In genomic region chr19:37131660-37132059, GRCm38 (mm10) we compare ENCODE assay signal across 24 mouse cellular contexts.
DNase-seq lines count a peak whose midpoint lies in the region; ATAC-seq and TF ChIP-seq lines count a peak whose summit lies in the region.
"Had no signal": no experiment of that assay in that cellular context is flagged by ENCODE, and none has a peak within 500 bp of the region (broad histone marks: within the 10 kb centered on the region; RNA-seq: fewer than 3 reads in every experiment).

No protein-coding gene starts in this region.

- no peak for TF ChIP-seq POLR2A in heart, adult 2 months (IDR thresholded peaks at IDR 0.05; ENCODE audit: insufficient read depth, low read depth, low read length)
- TF ChIP-seq POLR2A in CH12.LX (IDR thresholded peaks at IDR 0.05; ENCODE audit: low read depth, low read length) = no peak

- H3K4me2 ChIP-seq in CH12.LX (ENCODE audit: insufficient read depth, low read depth, poor library complexity, severe bottlenecking) = peak overlapping the region; percentile 36; the same call in 1 of the 2 replicates
- no peak overlapping the region for H3K4me2 ChIP-seq in midbrain, embryonic 16.5 days (ENCODE audit: low read length)
- H3K4me2 ChIP-seq: embryonic facial prominence, embryonic 15.5 days; forebrain, embryonic 15.5 days; hindbrain, embryonic 12.5 days; liver, embryonic 13.5 days; midbrain, embryonic 11.5 days had no signal

- ATAC-seq in midbrain, embryonic 16.5 days = no peak
- ATAC-seq: forebrain, embryonic 15.5 days; intestine, postnatal 0 days had no signal

- no peaks in the 10 kb centered on the region for H3K79me2 ChIP-seq in heart, adult 2 months (replicated peaks; ENCODE audit: control insufficient read depth, insufficient read depth, low read length)
- no peaks in the 10 kb centered on the region for H3K79me2 ChIP-seq in CH12.LX (replicated peaks; ENCODE audit: control insufficient read depth, extremely low read depth, insufficient read depth, poor library complexity, severe bottlenecking)

- no peak; the same call in 1 of the 2 replicates for TF ChIP-seq RAD21 in CH12.LX (IDR thresholded peaks at IDR 0.05; ENCODE audit: low read depth, low read length)

- dilution Hi-C loops in CH12.LX (cut with MboI; ENCODE audit: extremely low pct_ligation_motif_present, extremely low pct_unique_long_range_greater_than_20kb, low sequenced_read_pairs) = no loop called here

- peak; percentile 4 for DNase-seq in embryo, embryonic 10.5 days (ENCODE audit: low spot score)
- DNase-seq in embryo, embryonic 11 days = no peak
- DNase-seq in heart, adult 2 months = peak in 1 of 2 experiments; percentile 44
- DNase-seq in heart, embryonic 10.5 days (ENCODE audit: low spot score) = no peak
- DNase-seq in CH12.LX (ENCODE audit: extremely low read depth) = no peak
- DNase-seq in heart, postnatal 10 days = peak; percentile 45 to 61
- DNase-seq in left cerebral cortex, adult 2 months (ENCODE audit: extremely low spot score in 1 of 2, low spot score in 2 of 2) = no peak
- DNase-seq: adrenal gland, adult 8-10 months; cerebellum, adult 2 months; cerebellum, postnatal 36 days; kidney, postnatal 25 days; layer of hippocampus, postnatal 36 days; liver, embryonic 13.5 days; lung, adult 2 months; lung, postnatal 14 days had no signal

- no peak overlapping the region for H3K4me3 ChIP-seq in heart, adult 2 months
- no peak overlapping the region for H3K4me3 ChIP-seq in heart, embryonic 10.5 days
- H3K4me3 ChIP-seq in CH12.LX (replicated peaks in 1 of 3; ENCODE audit: low read depth in 2 of 3, low read length in 2 of 3, poor library complexity in 1 of 3) = no peak overlapping the region
- no peak overlapping the region for H3K4me3 ChIP-seq in midbrain, embryonic 16.5 days (ENCODE audit: low read depth, low read length)
- no peak overlapping the region for H3K4me3 ChIP-seq in left cerebral cortex, adult 2 months
- H3K4me3 ChIP-seq: embryonic facial prominence, embryonic 15.5 days; forebrain, embryonic 15.5 days; hindbrain, embryonic 12.5 days; layer of hippocampus, adult 2 months; liver, embryonic 13.5 days had no signal

- peaks cover 4% of the 10 kb centered on the region; the same call in 1 of the 2 replicates for H3K4me1 ChIP-seq in heart, adult 2 months (ENCODE audit: control insufficient read depth, insufficient read depth, low read length)
- 0 out of 2 replicates have a peak, but pooled peaks cover 5% of the 10 kb centered on the region for H3K4me1 ChIP-seq in heart, embryonic 10.5 days
- peaks cover 7 to 44% of the 10 kb centered on the region in 2 experiments for H3K4me1 ChIP-seq in CH12.LX (ENCODE audit: control insufficient read depth in 1 of 2, insufficient read depth in 2 of 2)
- no peaks in the 10 kb centered on the region for H3K4me1 ChIP-seq in midbrain, embryonic 16.5 days (ENCODE audit: control insufficient read depth, insufficient read depth, low read length)
- H3K4me1 ChIP-seq: embryonic facial prominence, embryonic 15.5 days; forebrain, embryonic 15.5 days; hindbrain, embryonic 12.5 days; liver, embryonic 13.5 days had no signal

- peaks cover 13% of the 10 kb centered on the region for H3K36me3 ChIP-seq in heart, adult 2 months (ENCODE audit: control insufficient read depth, insufficient read depth, low read length)
- no peaks in the 10 kb centered on the region for H3K36me3 ChIP-seq in heart, embryonic 10.5 days
- no peaks in the 10 kb centered on the region for H3K36me3 ChIP-seq in CH12.LX (replicated peaks in 1 of 2; ENCODE audit: control insufficient read depth in 1 of 2, insufficient read depth in 1 of 2, low read length in 1 of 2)
- H3K36me3 ChIP-seq in midbrain, embryonic 16.5 days (ENCODE audit: control insufficient read depth, insufficient read depth, low read length) = no peaks in the 10 kb centered on the region
- H3K36me3 ChIP-seq: embryonic facial prominence, embryonic 15.5 days; forebrain, embryonic 15.5 days; G1E; hindbrain, embryonic 12.5 days; liver, embryonic 13.5 days had no signal

- no peaks in the 10 kb centered on the region for H3K9me3 ChIP-seq in heart, embryonic 10.5 days
- no peaks in the 10 kb centered on the region for H3K9me3 ChIP-seq in CH12.LX (replicated peaks; ENCODE audit: low read length)
- H3K9me3 ChIP-seq in midbrain, embryonic 16.5 days (replicated peaks; ENCODE audit: control insufficient read depth, low read length, poor library complexity, severe bottlenecking) = no peaks in the 10 kb centered on the region
- H3K9me3 ChIP-seq: embryonic facial prominence, embryonic 15.5 days; forebrain, embryonic 15.5 days; G1E; hindbrain, embryonic 12.5 days; liver, embryonic 13.5 days had no signal

- H3K9ac ChIP-seq in heart, adult 2 months (ENCODE audit: low read depth, low read length) = no peak overlapping the region
- H3K9ac ChIP-seq in CH12.LX (ENCODE audit: insufficient read depth, low read depth) = no peak overlapping the region; the same call in 1 of the 2 replicates
- H3K9ac ChIP-seq in midbrain, embryonic 16.5 days (ENCODE audit: low read depth, low read length) = no peak overlapping the region
- H3K9ac ChIP-seq: embryonic facial prominence, embryonic 15.5 days; forebrain, embryonic 15.5 days; hindbrain, embryonic 12.5 days; liver, embryonic 13.5 days had no signal

- TF ChIP-seq EP300 in heart, adult 2 months (IDR thresholded peaks at IDR 0.05; ENCODE audit: insufficient read depth, low read depth, low read length) = 0 out of 2 replicates have a peak, but pooled peaks have one; percentile 40
- no peak; the same call in 1 of the 2 replicates for TF ChIP-seq EP300 in CH12.LX (IDR thresholded peaks at IDR 0.05; ENCODE audit: low read length)

- no peaks in the 10 kb centered on the region for H3K27me3 ChIP-seq in heart, adult 2 months (ENCODE audit: control insufficient read depth, insufficient read depth, low read length)
- no peaks in the 10 kb centered on the region for H3K27me3 ChIP-seq in heart, embryonic 10.5 days (ENCODE audit: insufficient read depth, poor library complexity, severe bottlenecking)
- no peaks in the 10 kb centered on the region for H3K27me3 ChIP-seq in CH12.LX (replicated peaks)
- H3K27me3 ChIP-seq in midbrain, embryonic 16.5 days (ENCODE audit: control insufficient read depth, insufficient read depth, low read depth, low read length) = no peaks in the 10 kb centered on the region
- H3K27me3 ChIP-seq: embryonic facial prominence, embryonic 15.5 days; forebrain, embryonic 15.5 days; hindbrain, embryonic 12.5 days; liver, embryonic 13.5 days had no signal

- 45% methylated on average over 1 of the region's 1 CpGs for WGBS in heart, adult 2 months
- WGBS in heart, embryonic 10.5 days = 43% methylated on average over 1 of the region's 1 CpGs
- WGBS in midbrain, embryonic 16.5 days = 83% methylated on average over 1 of the region's 1 CpGs

- TF ChIP-seq CTCF in heart, adult 2 months (IDR thresholded peaks at IDR 0.05) = no peak
- no peak for TF ChIP-seq CTCF in CH12.LX (conservative IDR thresholded peaks at IDR 0.05 in 1 of 2, IDR thresholded peaks at IDR 0.05 in 1 of 2; ENCODE audit: low read depth in 2 of 2, low read length in 2 of 2)
- no peak for TF ChIP-seq CTCF in left cerebral cortex, adult 2 months (IDR thresholded peaks at IDR 0.05)

- intact Hi-C loops in heart, adult 2 months (cut with DNase I) = loop anchor here (5.0 kb wide), 2 partner anchors 41 to 54 kb away; no protein-coding TSS in a partner anchor
- intact Hi-C loops in heart, postnatal 10 days (cut with DNase I) = loop anchor here (5.0 kb wide), 1 partner anchor 54 kb away; no protein-coding TSS in a partner anchor
- intact Hi-C loops in left cerebral cortex, adult 2 months (cut with DNase I) = no loop called here

- H3K27ac ChIP-seq in heart, adult 2 months = peak overlapping the region; percentile 77
- no peak overlapping the region for H3K27ac ChIP-seq in heart, embryonic 10.5 days
- 0 out of 2 replicates have a peak overlapping the region, but pooled peaks have one; percentile 20 for H3K27ac ChIP-seq in CH12.LX (ENCODE audit: insufficient read depth, low read depth)
- no peak overlapping the region for H3K27ac ChIP-seq in midbrain, embryonic 16.5 days (ENCODE audit: low read length)
- H3K27ac ChIP-seq in left cerebral cortex, adult 2 months = no peak overlapping the region
- H3K27ac ChIP-seq: embryonic facial prominence, embryonic 15.5 days; forebrain, embryonic 15.5 days; hindbrain, embryonic 12.5 days; layer of hippocampus, adult 2 months; liver, embryonic 13.5 days; stomach, postnatal 0 days had no signal

- in situ Hi-C loops in CH12.LX (cut with MboI; ENCODE audit: low pct_ligation_motif_present, low pct_unique_long_range_greater_than_20kb, low sequenced_read_pairs) = no loop called here

TF ChIP-seq in CH12.LX, 34 proteins besides CTCF, POLR2A, EP300 and RAD21:
- TF ChIP-seq NRF1 (IDR thresholded peaks at IDR 0.05; ENCODE audit: low read depth, low read length) (no peak), MYC (IDR thresholded peaks at IDR 0.05; ENCODE audit: low read depth, low read length) (no peak), ZNF384 (IDR thresholded peaks at IDR 0.05; ENCODE audit: low read depth, low read length) (no peak), ETS1 (conservative IDR thresholded peaks at IDR 0.05; ENCODE audit: low read depth, low read length) (peak; percentile 61), BHLHE40 (IDR thresholded peaks at IDR 0.05; ENCODE audit: low read depth, low read length) (peak; percentile 82), ZMIZ1 (IDR thresholded peaks at IDR 0.05; ENCODE audit: low read depth, low read length) (no peak), KAT2A (IDR thresholded peaks at IDR 0.05; ENCODE audit: insufficient replicate concordance, low read length) (no peak), ZKSCAN1 (IDR thresholded peaks at IDR 0.05; ENCODE audit: borderline replicate concordance, low read depth, low read length) (no peak), E2F4 (IDR thresholded peaks at IDR 0.05; ENCODE audit: insufficient replicate concordance, low read depth, low read length) (no peak), UBTF (IDR thresholded peaks at IDR 0.05; ENCODE audit: low read depth, low read length) (no peak), SIN3A (IDR thresholded peaks at IDR 0.05; ENCODE audit: low read length) (peak; percentile 72), CHD1 (IDR thresholded peaks at IDR 0.05; ENCODE audit: low read depth, low read length) (no peak), POLR2AphosphoS2 (IDR thresholded peaks at IDR 0.05; ENCODE audit: low read depth, low read length) (no peak), TBP (conservative IDR thresholded peaks at IDR 0.05; ENCODE audit: low read depth, low read length) (no peak), USF1 (IDR thresholded peaks at IDR 0.05; ENCODE audit: low read depth, low read length) (no peak), IRF4 (IDR thresholded peaks at IDR 0.05; ENCODE audit: low read depth, low read length) (no peak), JUND (conservative IDR thresholded peaks at IDR 0.05; ENCODE audit: low read depth, low read length) (no peak), NELFE (IDR thresholded peaks at IDR 0.05; ENCODE audit: low read depth, low read length) (no peak), USF2 (conservative IDR thresholded peaks at IDR 0.05; ENCODE audit: low read depth, low read length) (no peak), MAZ (IDR thresholded peaks at IDR 0.05; ENCODE audit: low read depth, low read length) (no peak)

Comparison
In these comparisons a context has a peak if more than half of its experiments do, and no peak if none do; other contexts are left out.
1. DNase-seq: peak in embryo, embryonic 10.5 days (single experiment) and heart, postnatal 10 days (2 of 2); none in embryo, embryonic 11 days (single experiment), heart, embryonic 10.5 days (single experiment), CH12.LX (single experiment) and left cerebral cortex, adult 2 months (0 of 2).
2. H3K27ac ChIP-seq: peak in heart, adult 2 months (single experiment) and CH12.LX (single experiment); none in heart, embryonic 10.5 days (single experiment), midbrain, embryonic 16.5 days (single experiment) and left cerebral cortex, adult 2 months (single experiment).